Mouse (Mus musculus): ENCODE data around the gene Slc52a3. TPM values are rescaled to one million over a fixed set of nuclear protein-coding genes. Genes with fewer than 3 reads are reported as not detected.

Gene Slc52a3
- polyA plus RNA-seq, 1 experiment, result 0.60 TPM

- TF ChIP-seq POLR2A (IDR thresholded peaks at IDR 0.05; ENCODE audit: low read depth, low read length) (no peak), CTCF (IDR thresholded peaks at IDR 0.05; ENCODE audit: borderline replicate concordance, insufficient read depth, low read length) (no peak)
- no peak overlapping the region for H3K4me3 ChIP-seq (ENCODE audit: insufficient read depth, low read length)
- H3K27ac ChIP-seq (ENCODE audit: insufficient read depth, low read length), result no peak overlapping the region
- no peaks in the 10 kb centered on the region for H3K4me1 ChIP-seq (ENCODE audit: control insufficient read depth, insufficient read depth, low read length)
Observed at GRCm38 (mm10) chr2:152030986-152031385, 34.7 kb downstream of the Slc52a3 start.

- no peak for TF ChIP-seq CTCF (IDR thresholded peaks at IDR 0.05; ENCODE audit: borderline replicate concordance, insufficient read depth, low read length)
- TF ChIP-seq POLR2A (IDR thresholded peaks at IDR 0.05; ENCODE audit: low read depth, low read length), result no peak
- Histone ChIP-seq H3K4me1 (ENCODE audit: control insufficient read depth, insufficient read depth, low read length) (no peaks in the 10 kb centered on the region), H3K4me3 (ENCODE audit: insufficient read depth, low read length) (no peak overlapping the region), H3K27ac (ENCODE audit: insufficient read depth, low read length) (no peak overlapping the region)
Observed at GRCm38 (mm10) chr2:152040101-152040500, 43.8 kb downstream of the Slc52a3 start.

- Histone ChIP-seq H3K4me1 (ENCODE audit: control insufficient read depth, insufficient read depth, low read length) (no peaks in the 10 kb centered on the region), H3K4me3 (ENCODE audit: insufficient read depth, low read length) (no peak overlapping the region), H3K27ac (ENCODE audit: insufficient read depth, low read length) (no peak overlapping the region)
- TF ChIP-seq CTCF (IDR thresholded peaks at IDR 0.05; ENCODE audit: borderline replicate concordance, insufficient read depth, low read length), result no peak
- TF ChIP-seq POLR2A (IDR thresholded peaks at IDR 0.05; ENCODE audit: low read depth, low read length), result no peak
Observed at GRCm38 (mm10) chr2:152047116-152048002, 51.0 kb downstream of the Slc52a3 start.

- no peaks in the 10 kb centered on the region for H3K4me1 ChIP-seq (ENCODE audit: control insufficient read depth, insufficient read depth, low read length)
- TF ChIP-seq CTCF (IDR thresholded peaks at IDR 0.05; ENCODE audit: borderline replicate concordance, insufficient read depth, low read length) (no peak), POLR2A (IDR thresholded peaks at IDR 0.05; ENCODE audit: low read depth, low read length) (no peak)
- H3K27ac ChIP-seq (ENCODE audit: insufficient read depth, low read length), result no peak overlapping the region
- peak overlapping the region; percentile 5; the same call in 1 of the 2 replicates for H3K4me3 ChIP-seq (ENCODE audit: insufficient read depth, low read length)
Observed at GRCm38 (mm10) chr2:152048003-152048980, 52.0 kb downstream of the Slc52a3 start.

- Histone ChIP-seq H3K27ac (ENCODE audit: insufficient read depth, low read length) (no peak overlapping the region), H3K4me3 (ENCODE audit: insufficient read depth, low read length) (peak overlapping the region; percentile 5; the same call in 1 of the 2 replicates)
- TF ChIP-seq POLR2A (IDR thresholded peaks at IDR 0.05; ENCODE audit: low read depth, low read length) (no peak), CTCF (IDR thresholded peaks at IDR 0.05; ENCODE audit: borderline replicate concordance, insufficient read depth, low read length) (no peak)
Observed at GRCm38 (mm10) chr2:152048981-152049441, 52.7 kb downstream of the Slc52a3 start.

GRCm38 (mm10) chr2:152049611-152050270, 53.4 kb downstream of the Slc52a3 start:
- no peak overlapping the region for H3K4me3 ChIP-seq (ENCODE audit: insufficient read depth, low read length)
- TF ChIP-seq CTCF (IDR thresholded peaks at IDR 0.05; ENCODE audit: borderline replicate concordance, insufficient read depth, low read length), result no peak
- no peak for TF ChIP-seq POLR2A (IDR thresholded peaks at IDR 0.05; ENCODE audit: low read depth, low read length)
- H3K27ac ChIP-seq (ENCODE audit: insufficient read depth, low read length), result no peak overlapping the region
- no peaks in the 10 kb centered on the region for H3K4me1 ChIP-seq (ENCODE audit: control insufficient read depth, insufficient read depth, low read length)

More at GRCm38 (mm10) chr2:152048981-152049441, 52.7 kb downstream of the Slc52a3 start:
- H3K4me1 ChIP-seq (ENCODE audit: control insufficient read depth, insufficient read depth, low read length), result no peaks in the 10 kb centered on the region

GRCm38 (mm10) chr2:152050316-152050715, 54.0 kb downstream of the Slc52a3 start:
- TF ChIP-seq CTCF (IDR thresholded peaks at IDR 0.05; ENCODE audit: borderline replicate concordance, insufficient read depth, low read length), result no peak
- no peak for TF ChIP-seq POLR2A (IDR thresholded peaks at IDR 0.05; ENCODE audit: low read depth, low read length)
- no peaks in the 10 kb centered on the region for H3K4me1 ChIP-seq (ENCODE audit: control insufficient read depth, insufficient read depth, low read length)
- no peak overlapping the region for H3K27ac ChIP-seq (ENCODE audit: insufficient read depth, low read length)
- H3K4me3 ChIP-seq (ENCODE audit: insufficient read depth, low read length), result no peak overlapping the region

- no peak overlapping the region for H3K4me3 ChIP-seq (ENCODE audit: insufficient read depth, low read length)
- H3K27ac ChIP-seq (ENCODE audit: insufficient read depth, low read length), result no peak overlapping the region
- H3K4me1 ChIP-seq (ENCODE audit: control insufficient read depth, insufficient read depth, low read length), result no peaks in the 10 kb centered on the region
- no peak for TF ChIP-seq CTCF (IDR thresholded peaks at IDR 0.05; ENCODE audit: borderline replicate concordance, insufficient read depth, low read length)
- TF ChIP-seq POLR2A (IDR thresholded peaks at IDR 0.05; ENCODE audit: low read depth, low read length), result no peak
Observed at GRCm38 (mm10) chr2:152051985-152052384, 55.7 kb downstream of the Slc52a3 start.

- TF ChIP-seq POLR2A (IDR thresholded peaks at IDR 0.05; ENCODE audit: low read depth, low read length), result no peak
- no peak for TF ChIP-seq CTCF (IDR thresholded peaks at IDR 0.05; ENCODE audit: borderline replicate concordance, insufficient read depth, low read length)
- Histone ChIP-seq H3K27ac (ENCODE audit: insufficient read depth, low read length) (no peak overlapping the region), H3K4me1 (ENCODE audit: control insufficient read depth, insufficient read depth, low read length) (no peaks in the 10 kb centered on the region), H3K4me3 (ENCODE audit: insufficient read depth, low read length) (no peak overlapping the region)
Observed at GRCm38 (mm10) chr2:152055406-152055805, 59.1 kb downstream of the Slc52a3 start.

Measured in embryonic fibroblast, embryonic 13.5 days (primary cell).